Mouse (Mus musculus) liver, embryonic 11.5 days (tissue): Measurements from ENCODE around the gene Ndufaf2. TPM values are rescaled to one million over a fixed set of nuclear protein-coding genes. Genes with fewer than 3 reads are reported as not detected.

Experiments used
- ATAC-seq: fragments of 200-750 bp; cut with Nextera tagmentation; replicated peaks from 2 replicates; pipeline ENCODE4 v1.8.0; 2017; ENCODE audit warnings: moderate number of reproducible peaks, mild to moderate bottlenecking, moderate TSS enrichment, moderate library complexity; ENCODE audit not compliant: low FRiP score
- DNase-seq: peaks from one replicate; pipeline ENCODE4 v3.0.0-alpha.2; 2017; ENCODE audit warnings: low spot score
- H3K27ac ChIP-seq: fragments of 300-500 bp; sonication (generic); 2 replicates; pipeline ENCODE4 v1.5.1; 2014; ENCODE audit warnings: mild to moderate bottlenecking, low read depth, low read length, control low read depth
- H3K27me3 ChIP-seq: fragments of 300-500 bp; sonication (generic); replicated peaks from 2 replicates; pipeline ENCODE4 v1.6.1; 2014; ENCODE audit warnings: low read length, mixed read lengths; ENCODE audit not compliant: control insufficient read depth, insufficient read depth
- H3K36me3 ChIP-seq: fragments of 300-500 bp; sonication (generic); 2 replicates; pipeline ENCODE4 v1.6.1; 2014; ENCODE audit warnings: mild to moderate bottlenecking, low read length, moderate library complexity, mixed read lengths; ENCODE audit not compliant: control insufficient read depth, insufficient read depth
- H3K4me1 ChIP-seq: fragments of 300-500 bp; sonication (generic); replicated peaks from 2 replicates; pipeline ENCODE4 v1.6.1; 2014; ENCODE audit warnings: low read length, mixed read lengths; ENCODE audit not compliant: control insufficient read depth, insufficient read depth
- H3K4me2 ChIP-seq: fragments of 300-500 bp; sonication (generic); 2 replicates; pipeline ENCODE4 v1.6.1; 2014; ENCODE audit warnings: mild to moderate bottlenecking, control low read depth, moderate library complexity
- H3K4me3 ChIP-seq: fragments of 300-500 bp; sonication (generic); 2 replicates; pipeline ENCODE4 v1.5.1; 2014; ENCODE audit warnings: low read depth, low read length, control low read depth
- H3K9ac ChIP-seq: fragments of 300-500 bp; sonication (generic); 2 replicates; pipeline ENCODE4 v1.6.1; 2014; ENCODE audit warnings: low read depth, low read length, control low read depth
- H3K9me3 ChIP-seq: fragments of 300-500 bp; sonication (generic); 2 replicates; pipeline ENCODE4 v1.6.1; 2016; ENCODE audit warnings: low read length, inconsistent platforms, mixed read lengths; ENCODE audit not compliant: control insufficient read depth
- WGBS: fragments of 180-500 bp; shearing (Covaris S2); extraction: QIAGEN DNeasy Blood & Tissue Kit; methylation state at CpG from one replicate; pipeline ENCODE4 v1.1.7; 2014; 5-methylcytosine and 5-hydroxymethylcytosine counted together
- polyA plus RNA-seq: library from polyadenylated mRNA; unstranded; fragments of >200 nt; fragmentation: Nextera tagmentation; extraction: Ambion mirVana; gene quantifications from 2 replicates; pipeline ENCODE4 v1.2.1, GENCODE M21; 2014

Ndufaf2 gene
- polyA plus RNA-seq, 1 experiment from 2014 or later: 88.3 TPM

GRCm38 (mm10) chr13:108130737-108131136 is 27.7 kb downstream of the Ndufaf2 start:
- H3K36me3 ChIP-seq: no peaks in the 10 kb centered on the region
- H3K4me3 ChIP-seq: no peak overlapping the region
- no peaks in the 10 kb centered on the region for H3K9me3 ChIP-seq
- DNase-seq (no peak), ATAC-seq (no peak)
- no peaks in the 10 kb centered on the region for H3K4me1 ChIP-seq
- H3K27me3 ChIP-seq: no peaks in the 10 kb centered on the region
- WGBS: 87% methylated on average over 5 of the region's 5 CpGs
- no peak overlapping the region for H3K4me2 ChIP-seq
- no peak overlapping the region for H3K9ac ChIP-seq
- H3K27ac ChIP-seq: no peak overlapping the region

GRCm38 (mm10) chr13:108129070-108129469 is 29.4 kb downstream of the Ndufaf2 start:
- H3K9me3 ChIP-seq: no peaks in the 10 kb centered on the region
- H3K27ac ChIP-seq: no peak overlapping the region
- ATAC-seq: no peak
- DNase-seq: no peak
- no peak overlapping the region for H3K4me2 ChIP-seq
- H3K27me3 ChIP-seq: no peaks in the 10 kb centered on the region
- no peak overlapping the region for H3K4me3 ChIP-seq
- WGBS: 72% methylated on average over 7 of the region's 7 CpGs
- H3K36me3 ChIP-seq: no peaks in the 10 kb centered on the region
- H3K4me1 ChIP-seq: no peaks in the 10 kb centered on the region
- no peak overlapping the region for H3K9ac ChIP-seq

- ATAC-seq (no peak), DNase-seq (no peak)
- H3K4me3 ChIP-seq: no peak overlapping the region
- 67% methylated on average over 1 of the region's 1 CpGs for WGBS
- H3K27me3 ChIP-seq: no peaks in the 10 kb centered on the region
- no peaks in the 10 kb centered on the region for H3K9me3 ChIP-seq
- H3K27ac ChIP-seq: no peak overlapping the region
- no peaks in the 10 kb centered on the region for H3K4me1 ChIP-seq
- no peak overlapping the region for H3K9ac ChIP-seq
- H3K36me3 ChIP-seq: no peaks in the 10 kb centered on the region
- H3K4me2 ChIP-seq: no peak overlapping the region
Observed at GRCm38 (mm10) chr13:108127883-108128282, 30.5 kb downstream of the Ndufaf2 start.

- no peak for ATAC-seq
- no peaks in the 10 kb centered on the region for H3K27me3 ChIP-seq
- DNase-seq: no peak
- WGBS: 6% methylated on average over 1 of the region's 1 CpGs
- no peak overlapping the region for H3K4me2 ChIP-seq
- H3K4me3 ChIP-seq: no peak overlapping the region
- no peak overlapping the region for H3K27ac ChIP-seq
- H3K9me3 ChIP-seq: no peaks in the 10 kb centered on the region
- H3K36me3 ChIP-seq: no peaks in the 10 kb centered on the region
- H3K9ac ChIP-seq: no peak overlapping the region
- no peaks in the 10 kb centered on the region for H3K4me1 ChIP-seq
Observed at GRCm38 (mm10) chr13:108127130-108127529, 31.3 kb downstream of the Ndufaf2 start.

- Histone ChIP-seq H3K4me3 (no peak overlapping the region), H3K27me3 (no peaks in the 10 kb centered on the region), H3K9me3 (no peaks in the 10 kb centered on the region), H3K36me3 (no peaks in the 10 kb centered on the region), H3K9ac (no peak overlapping the region), H3K4me1 (no peaks in the 10 kb centered on the region), H3K27ac (no peak overlapping the region), H3K4me2 (no peak overlapping the region)
- WGBS: 80% methylated on average over 2 of the region's 2 CpGs
- no peak for DNase-seq
- no peak for ATAC-seq
Observed at GRCm38 (mm10) chr13:108126246-108126645, 32.2 kb downstream of the Ndufaf2 start.

- Histone ChIP-seq H3K9me3 (no peaks in the 10 kb centered on the region), H3K4me1 (no peaks in the 10 kb centered on the region), H3K27ac (no peak overlapping the region), H3K27me3 (no peaks in the 10 kb centered on the region), H3K4me3 (no peak overlapping the region), H3K4me2 (no peak overlapping the region), H3K36me3 (no peaks in the 10 kb centered on the region), H3K9ac (no peak overlapping the region)
- 90% methylated on average over 11 of the region's 11 CpGs for WGBS
- ATAC-seq (no peak), DNase-seq (no peak)
Observed at GRCm38 (mm10) chr13:108124096-108124495, 34.3 kb downstream of the Ndufaf2 start.

- ATAC-seq: no peak
- 84% methylated on average over 15 of the region's 15 CpGs for WGBS
- no peak overlapping the region for H3K4me3 ChIP-seq
- DNase-seq: no peak
- no peaks in the 10 kb centered on the region for H3K27me3 ChIP-seq
- H3K9me3 ChIP-seq: no peaks in the 10 kb centered on the region
- no peak overlapping the region for H3K9ac ChIP-seq
- H3K4me2 ChIP-seq: no peak overlapping the region
- H3K4me1 ChIP-seq: no peaks in the 10 kb centered on the region
- H3K27ac ChIP-seq: no peak overlapping the region
- no peaks in the 10 kb centered on the region for H3K36me3 ChIP-seq
Observed at GRCm38 (mm10) chr13:108123109-108123723, 35.2 kb downstream of the Ndufaf2 start.

GRCm38 (mm10) chr13:108119411-108120310 is 38.8 kb downstream of the Ndufaf2 start:
- Histone ChIP-seq H3K9me3 (no peaks in the 10 kb centered on the region), H3K9ac (no peak overlapping the region), H3K4me2 (no peak overlapping the region), H3K36me3 (no peaks in the 10 kb centered on the region), H3K4me1 (no peaks in the 10 kb centered on the region), H3K27ac (no peak overlapping the region), H3K4me3 (no peak overlapping the region), H3K27me3 (no peaks in the 10 kb centered on the region)
- DNase-seq (no peak), ATAC-seq (no peak)
- 67% methylated on average over 9 of the region's 9 CpGs for WGBS

- Histone ChIP-seq H3K4me3 (no peak overlapping the region), H3K36me3 (no peaks in the 10 kb centered on the region), H3K4me1 (no peaks in the 10 kb centered on the region), H3K27ac (no peak overlapping the region), H3K4me2 (no peak overlapping the region), H3K9me3 (no peaks in the 10 kb centered on the region), H3K27me3 (no peaks in the 10 kb centered on the region), H3K9ac (no peak overlapping the region)
- WGBS: 67% methylated on average over 1 of the region's 1 CpGs
- ATAC-seq (no peak), DNase-seq (no peak)
Observed at GRCm38 (mm10) chr13:108118188-108118587, 40.2 kb downstream of the Ndufaf2 start.
